Mouse (Mus musculus): Measurements from ENCODE around the gene Palmd.

GRCm38 (mm10) chr3:116969786-116970185 lies 999 bp upstream of the Palmd start:
- TF ChIP-seq POLR2A (IDR thresholded peaks at IDR 0.05; ENCODE audit: insufficient read depth, low read depth, low read length) (no peak), CTCF (IDR thresholded peaks at IDR 0.05) (no peak), EP300 (IDR thresholded peaks at IDR 0.05; ENCODE audit: insufficient read depth, low read depth, low read length) (no peak)

Measured in heart, adult 2 months (tissue).